Mouse (Mus musculus) heart, embryonic 16.5 days (tissue): ENCODE measurements at regions not wholly inside any gene's neighbourhood (a gene's known extent, or its start where the extent isn't known, plus 50 kb on each side); places are given as distances from the start of the nearest gene placed in this dataset.

ENCODE experiments used
- ATAC-seq: fragments of 200-750 bp; cut with Nextera tagmentation; replicated peaks from 2 replicates; pipeline ENCODE4 v1.8.0; 2017; ENCODE audit warnings: moderate number of reproducible peaks; ENCODE audit not compliant: insufficient read depth, low FRiP score; ENCODE audit errors: extremely low read depth
- H3K27ac ChIP-seq: fragments of 300-500 bp; sonication (generic); 2 replicates; pipeline ENCODE4 v1.5.1; 2014; ENCODE audit warnings: mild to moderate bottlenecking, low read length, control low read depth, moderate library complexity
- H3K27me3 ChIP-seq: fragments of 300-500 bp; sonication (generic); 2 replicates; pipeline ENCODE4 v1.6.1; 2014; ENCODE audit warnings: low read length, mixed read lengths; ENCODE audit not compliant: control insufficient read depth, insufficient read depth
- H3K36me3 ChIP-seq: fragments of 300-500 bp; sonication (generic); 2 replicates; pipeline ENCODE4 v1.6.1; 2014; ENCODE audit not compliant: control insufficient read depth, insufficient read depth
- H3K4me1 ChIP-seq: fragments of 300-500 bp; sonication (generic); 2 replicates; pipeline ENCODE4 v1.6.1; 2014; ENCODE audit warnings: low read length, mixed read lengths; ENCODE audit not compliant: control insufficient read depth, insufficient read depth
- H3K4me2 ChIP-seq: fragments of 300-500 bp; sonication (generic); 2 replicates; pipeline ENCODE4 v1.6.1; 2014; ENCODE audit warnings: low read depth, mild to moderate bottlenecking, control low read depth, low read length
- H3K4me3 ChIP-seq: fragments of 300-500 bp; sonication (generic); 2 replicates; pipeline ENCODE4 v1.5.1; 2014; ENCODE audit warnings: mild to moderate bottlenecking, control low read depth, low read length
- H3K9ac ChIP-seq: fragments of 300-500 bp; sonication (generic); 2 replicates; pipeline ENCODE4 v1.6.1; 2014; ENCODE audit warnings: low read length, control low read depth
- H3K9me3 ChIP-seq: fragments of 300-500 bp; sonication (generic); replicated peaks from 2 replicates; pipeline ENCODE4 v1.6.1; 2016; ENCODE audit warnings: low read length; ENCODE audit not compliant: control insufficient read depth
- WGBS: fragments of 180-500 bp; shearing (Covaris S2); extraction: QIAGEN DNeasy Blood & Tissue Kit; methylation state at CpG from one replicate; pipeline ENCODE4 v1.1.7; 2014; 5-methylcytosine and 5-hydroxymethylcytosine counted together

GRCm38 (mm10) chr4:29123697-29124377, 310.9 kb downstream of the Epha7 start:
- no peaks in the 10 kb centered on the region for H3K27me3 ChIP-seq
- 70% methylated on average over 8 of the region's 8 CpGs for WGBS
- H3K9me3 ChIP-seq = no peaks in the 10 kb centered on the region
- no peaks in the 10 kb centered on the region for H3K36me3 ChIP-seq
- no peak overlapping the region for H3K9ac ChIP-seq
- ATAC-seq = no peak
- no peaks in the 10 kb centered on the region; the same call in 1 of the 2 replicates for H3K4me1 ChIP-seq
- no peak overlapping the region for H3K4me3 ChIP-seq
- H3K4me2 ChIP-seq = no peak overlapping the region
- no peak overlapping the region for H3K27ac ChIP-seq

- H3K4me1 ChIP-seq = peaks cover 6% of the 10 kb centered on the region
- H3K27me3 ChIP-seq = no peaks in the 10 kb centered on the region
- H3K4me2 ChIP-seq = no peak overlapping the region
- H3K36me3 ChIP-seq = no peaks in the 10 kb centered on the region
- H3K27ac ChIP-seq = no peak overlapping the region
- no peak for ATAC-seq
- H3K9me3 ChIP-seq = no peaks in the 10 kb centered on the region
- no peak overlapping the region for H3K9ac ChIP-seq
- no peak overlapping the region for H3K4me3 ChIP-seq
Measured at GRCm38 (mm10) chr4:29130485-29130884, 317.6 kb downstream of the Epha7 start.

DNA sequence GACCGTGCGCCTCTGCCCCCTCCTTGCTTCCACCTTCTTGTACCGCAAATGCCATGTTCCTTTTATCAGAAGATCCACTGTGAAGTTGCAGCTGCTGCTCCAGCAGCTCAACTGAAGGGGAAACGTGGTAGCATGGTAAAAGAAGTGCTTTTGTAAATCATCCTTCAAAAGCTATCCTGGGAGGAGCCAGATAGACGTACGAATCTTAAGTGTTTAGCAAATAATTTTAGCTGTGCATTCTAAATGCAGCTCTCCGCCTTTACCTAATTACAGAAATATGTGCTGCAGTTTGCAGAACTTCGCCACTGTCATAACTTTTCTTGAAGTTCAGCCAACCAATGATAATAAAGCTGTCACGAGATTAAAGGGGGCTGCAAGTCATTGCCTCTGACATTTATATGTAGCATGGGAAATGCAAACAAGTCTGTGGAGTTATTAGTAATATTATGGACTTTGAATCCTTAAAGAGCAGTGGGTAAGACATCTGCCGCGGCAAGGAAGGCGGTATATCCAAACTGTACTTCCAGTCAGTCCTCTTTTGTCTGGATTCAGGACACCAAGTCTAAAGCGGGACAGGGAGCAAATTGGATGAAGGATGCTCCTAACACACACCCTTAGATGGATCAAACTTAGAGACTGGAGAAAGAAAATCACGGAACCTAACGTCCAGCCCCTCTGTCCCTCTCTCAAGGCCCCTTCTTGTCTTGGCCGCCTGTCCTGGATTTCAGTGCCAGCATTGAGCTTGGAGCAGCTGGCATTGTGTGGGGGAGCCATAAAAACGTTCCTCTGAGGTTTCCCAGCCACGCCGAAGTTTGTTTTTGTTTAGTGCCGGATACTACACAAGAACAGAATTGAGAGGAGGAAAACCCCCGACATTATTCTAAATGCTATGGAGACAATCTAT, 320.7 kb downstream of the Epha7 start:
- no peaks in the 10 kb centered on the region for H3K9me3 ChIP-seq
- H3K27ac ChIP-seq = no peak overlapping the region
- no peaks in the 10 kb centered on the region for H3K27me3 ChIP-seq
- no peak for ATAC-seq
- H3K9ac ChIP-seq = no peak overlapping the region
- 0 out of 2 replicates have a peak overlapping the region, but pooled peaks have one; percentile 8 for H3K4me3 ChIP-seq
- peak overlapping the region; percentile 50 for H3K4me2 ChIP-seq
- no peaks in the 10 kb centered on the region for H3K36me3 ChIP-seq
- 56% methylated on average over 21 of the region's 21 CpGs for WGBS
- peaks cover 6% of the 10 kb centered on the region for H3K4me1 ChIP-seq

DNA sequence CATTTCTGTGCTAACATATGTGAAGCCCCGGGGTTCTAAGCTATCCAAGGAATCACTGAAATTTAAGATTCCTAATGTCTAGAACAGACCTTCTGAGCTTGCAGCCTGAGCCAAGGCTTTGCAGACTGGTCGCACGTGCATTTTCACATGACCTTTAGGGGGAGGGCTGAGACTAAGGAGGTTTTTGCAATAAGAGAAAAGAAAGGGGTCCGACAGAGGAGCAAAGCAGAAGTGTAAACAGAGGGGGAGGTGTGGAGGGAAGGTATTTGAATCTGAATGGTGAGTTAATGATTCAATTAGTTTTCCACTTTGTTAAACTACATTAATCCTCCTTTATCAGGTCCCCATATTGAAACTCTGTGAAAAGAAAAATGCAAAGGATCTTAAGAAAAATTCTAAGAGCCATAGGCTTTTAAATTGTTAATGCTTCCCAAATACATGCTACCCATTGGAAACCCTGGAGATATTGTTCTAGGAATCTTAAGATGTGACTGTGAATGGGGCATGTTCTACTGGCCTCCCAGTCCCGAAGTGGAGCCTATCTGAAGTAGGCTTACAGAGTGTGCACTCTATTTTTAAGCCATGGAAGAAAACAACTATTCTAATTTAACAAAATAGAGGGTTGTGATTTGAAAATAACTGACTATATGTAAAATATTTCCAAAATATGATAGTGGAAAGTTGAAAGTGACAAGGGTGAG, 322.9 kb downstream of the Epha7 start:
- no peaks in the 10 kb centered on the region for H3K9me3 ChIP-seq
- no peaks in the 10 kb centered on the region for H3K27me3 ChIP-seq
- H3K36me3 ChIP-seq = no peaks in the 10 kb centered on the region
- no peak overlapping the region for H3K9ac ChIP-seq
- 44% methylated on average over 5 of the region's 5 CpGs for WGBS
- H3K4me1 ChIP-seq = peaks cover 6% of the 10 kb centered on the region
- no peak overlapping the region for H3K4me3 ChIP-seq
- ATAC-seq = no peak
- H3K4me2 ChIP-seq = no peak overlapping the region
- no peak overlapping the region for H3K27ac ChIP-seq

DNA sequence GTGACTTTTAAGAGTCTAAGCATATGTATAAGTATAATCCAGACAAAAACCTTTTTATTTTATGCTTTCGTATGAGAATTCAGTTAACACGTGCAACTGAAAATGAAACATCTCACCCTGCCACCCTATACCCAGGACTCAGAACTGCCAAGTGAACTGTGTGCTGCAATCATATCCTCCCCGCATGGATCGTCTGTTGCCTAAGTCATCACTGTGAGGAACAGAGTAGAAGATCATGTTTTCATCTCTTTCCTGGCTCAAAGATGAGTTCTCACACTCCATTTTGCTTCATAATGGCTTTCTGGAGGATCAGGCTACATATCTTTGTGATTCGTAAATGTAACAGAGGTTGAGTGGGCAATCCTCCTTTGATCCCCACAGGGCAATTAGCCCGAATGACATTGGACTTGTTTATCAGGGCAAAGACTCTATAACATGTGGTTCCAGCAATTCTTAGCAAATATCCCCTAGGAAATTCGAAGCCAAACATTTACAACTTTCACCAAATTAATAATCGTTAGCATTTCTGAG, 325.9 kb downstream of the Epha7 start:
- H3K4me1 ChIP-seq = no peaks in the 10 kb centered on the region
- H3K4me3 ChIP-seq = no peak overlapping the region
- H3K36me3 ChIP-seq = no peaks in the 10 kb centered on the region
- H3K9me3 ChIP-seq = no peaks in the 10 kb centered on the region
- WGBS = 79% methylated on average over 8 of the region's 8 CpGs
- H3K9ac ChIP-seq = no peak overlapping the region
- no peak overlapping the region for H3K27ac ChIP-seq
- H3K27me3 ChIP-seq = no peaks in the 10 kb centered on the region
- no peak overlapping the region for H3K4me2 ChIP-seq
- no peak for ATAC-seq

GRCm38 (mm10) chr4:29143415-29143814, 330.5 kb downstream of the Epha7 start:
- no peak overlapping the region for H3K27ac ChIP-seq
- no peaks in the 10 kb centered on the region for H3K9me3 ChIP-seq
- no peak for ATAC-seq
- no peaks in the 10 kb centered on the region for H3K4me1 ChIP-seq
- H3K9ac ChIP-seq = no peak overlapping the region
- 98% methylated on average over 1 of the region's 1 CpGs for WGBS
- H3K4me3 ChIP-seq = no peak overlapping the region
- H3K36me3 ChIP-seq = no peaks in the 10 kb centered on the region
- H3K4me2 ChIP-seq = no peak overlapping the region
- no peaks in the 10 kb centered on the region for H3K27me3 ChIP-seq

DNA sequence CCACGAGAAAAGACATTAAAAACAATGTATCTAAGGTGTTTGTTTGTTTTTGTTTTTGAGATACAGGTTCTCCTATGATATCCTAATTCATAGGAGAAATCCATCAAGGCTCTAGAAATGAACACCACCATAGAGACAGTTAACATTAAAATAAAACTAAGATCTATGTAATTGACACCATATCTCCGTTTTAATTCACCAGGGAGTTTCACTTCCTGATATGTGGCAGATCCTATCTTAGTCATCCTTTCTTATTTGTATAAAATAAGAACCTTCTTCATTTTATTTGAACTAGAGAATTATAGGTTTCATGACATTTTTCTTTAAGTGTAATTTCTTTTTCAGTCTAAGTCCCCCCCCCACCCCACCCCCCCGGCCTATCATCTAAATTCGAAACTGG, 332.3 kb downstream of the Epha7 start:
- 77% methylated on average over 4 of the region's 4 CpGs for WGBS
- no peak overlapping the region for H3K4me3 ChIP-seq
- no peaks in the 10 kb centered on the region for H3K4me1 ChIP-seq
- H3K36me3 ChIP-seq = no peaks in the 10 kb centered on the region
- no peak overlapping the region for H3K4me2 ChIP-seq
- no peak overlapping the region for H3K27ac ChIP-seq
- no peak for ATAC-seq
- no peak overlapping the region for H3K9ac ChIP-seq
- H3K27me3 ChIP-seq = no peaks in the 10 kb centered on the region
- H3K9me3 ChIP-seq = no peaks in the 10 kb centered on the region

DNA sequence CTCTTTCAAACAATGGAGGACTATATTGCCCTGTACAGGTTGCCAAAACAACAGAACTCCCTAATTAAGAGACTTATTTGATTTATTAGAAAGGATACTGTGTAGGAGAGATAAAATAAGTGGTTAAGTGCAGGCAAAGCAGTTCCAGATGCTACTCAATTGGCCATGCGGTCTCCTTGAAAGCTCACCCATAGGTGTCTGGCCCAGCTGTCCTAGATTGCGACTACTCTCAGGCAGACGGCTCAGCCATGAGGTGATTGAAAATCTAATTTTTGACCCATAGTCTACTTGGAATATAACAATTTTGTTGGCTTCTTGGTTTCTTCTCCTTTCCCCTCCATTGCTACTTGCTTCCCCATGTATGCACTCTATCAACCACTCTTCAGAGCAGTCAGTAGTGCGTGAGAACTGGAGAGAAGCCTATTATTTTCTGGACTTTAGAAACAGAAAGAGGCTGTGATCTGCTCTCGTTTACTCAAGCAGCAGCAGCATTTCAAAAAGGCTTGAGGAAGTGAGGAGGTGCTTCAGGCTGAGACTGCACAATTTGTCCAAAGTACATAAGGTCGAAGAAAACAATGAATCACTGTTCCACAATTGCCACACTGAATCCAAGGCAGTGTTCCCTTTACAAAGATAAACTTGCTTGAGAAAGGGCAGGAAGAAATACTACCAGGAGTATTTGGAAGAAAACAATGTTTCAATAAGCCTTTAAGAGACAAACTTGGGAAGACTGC, 339.4 kb downstream of the Epha7 start:
- H3K4me3 ChIP-seq = no peak overlapping the region
- H3K9ac ChIP-seq = no peak overlapping the region
- H3K27me3 ChIP-seq = no peaks in the 10 kb centered on the region
- no peak overlapping the region for H3K4me2 ChIP-seq
- ATAC-seq = no peak
- H3K36me3 ChIP-seq = no peaks in the 10 kb centered on the region
- WGBS = 70% methylated on average over 6 of the region's 6 CpGs
- H3K9me3 ChIP-seq = no peaks in the 10 kb centered on the region
- no peaks in the 10 kb centered on the region for H3K4me1 ChIP-seq
- H3K27ac ChIP-seq = no peak overlapping the region
